Mouse (Mus musculus): ENCODE data around the gene Nr1i2. TPM values are rescaled to one million over a fixed set of nuclear protein-coding genes. Genes with fewer than 3 reads are reported as not detected.

Nr1i2 gene
- total RNA-seq, 4 experiments from 2014 or later: 0.11 TPM; not detected in 3

Other genes with a start within 250 kb of the Nr1i2 start
- gene Gsk3b, start 205.8 kb downstream of the Nr1i2 start, total RNA-seq (2022): 10 to 100 TPM; 67.6 to 79.6 (median 72.0) TPM
- gene Maats1, start 47.3 kb upstream of the Nr1i2 start, total RNA-seq (2022): 1 to 10 TPM in 1 of 4 experiments, under 1 TPM in 3; 0.38 to 1.0 (median 0.46) TPM
- 100 to 1,000 TPM; 171 to 378 (median 215) TPM for gene Cox17, start 52.2 kb upstream of the Nr1i2 start, total RNA-seq (2022)
- gene Gm21987, start 52.2 kb upstream of the Nr1i2 start, total RNA-seq (2022): under 1 TPM in 1 of 4 experiments, not detected in 3; 0.97 TPM
- gene Popdc2, start 67.4 kb upstream of the Nr1i2 start, total RNA-seq (2022): 1 to 10 TPM in 2 of 4 experiments, under 1 TPM in 2; 0.66 to 2.5 (median 0.94) TPM
- gene Pla1a, start 138.3 kb upstream of the Nr1i2 start, total RNA-seq (2022): 10 to 100 TPM; 12.0 to 56.7 (median 30.9) TPM
- 10 to 100 TPM; 49.8 to 51.5 (median 50.1) TPM for gene Adprh, start 157.9 kb upstream of the Nr1i2 start, total RNA-seq (2022)
- gene Cd80, start 160.7 kb upstream of the Nr1i2 start, total RNA-seq (2022): under 1 TPM; 0.41 to 0.83 (median 0.65) TPM
- gene Timmdc1, start 227.8 kb upstream of the Nr1i2 start, total RNA-seq (2022): 10 to 100 TPM; 41.2 to 46.5 (median 44.5) TPM